Mouse (Mus musculus) liver, embryonic 11.5 days (tissue): ENCODE measurements around the gene Steap2. TPM values are rescaled to one million over a fixed set of nuclear protein-coding genes. Genes with fewer than 3 reads are reported as not detected.

Experiments
- ATAC-seq: fragments of 200-750 bp; cut with Nextera tagmentation; replicated peaks from 2 replicates; pipeline ENCODE4 v1.8.0; 2017; ENCODE audit warnings: moderate number of reproducible peaks, mild to moderate bottlenecking, moderate TSS enrichment, moderate library complexity; ENCODE audit not compliant: low FRiP score
- DNase-seq: peaks from one replicate; pipeline ENCODE4 v3.0.0-alpha.2; 2017; ENCODE audit warnings: low spot score
- H3K27ac ChIP-seq: fragments of 300-500 bp; sonication (generic); 2 replicates; pipeline ENCODE4 v1.5.1; 2014; ENCODE audit warnings: mild to moderate bottlenecking, low read depth, low read length, control low read depth
- H3K27me3 ChIP-seq: fragments of 300-500 bp; sonication (generic); replicated peaks from 2 replicates; pipeline ENCODE4 v1.6.1; 2014; ENCODE audit warnings: low read length, mixed read lengths; ENCODE audit not compliant: control insufficient read depth, insufficient read depth
- H3K36me3 ChIP-seq: fragments of 300-500 bp; sonication (generic); 2 replicates; pipeline ENCODE4 v1.6.1; 2014; ENCODE audit warnings: mild to moderate bottlenecking, low read length, moderate library complexity, mixed read lengths; ENCODE audit not compliant: control insufficient read depth, insufficient read depth
- H3K4me1 ChIP-seq: fragments of 300-500 bp; sonication (generic); replicated peaks from 2 replicates; pipeline ENCODE4 v1.6.1; 2014; ENCODE audit warnings: low read length, mixed read lengths; ENCODE audit not compliant: control insufficient read depth, insufficient read depth
- H3K4me2 ChIP-seq: fragments of 300-500 bp; sonication (generic); 2 replicates; pipeline ENCODE4 v1.6.1; 2014; ENCODE audit warnings: mild to moderate bottlenecking, control low read depth, moderate library complexity
- H3K4me3 ChIP-seq: fragments of 300-500 bp; sonication (generic); 2 replicates; pipeline ENCODE4 v1.5.1; 2014; ENCODE audit warnings: low read depth, low read length, control low read depth
- H3K9ac ChIP-seq: fragments of 300-500 bp; sonication (generic); 2 replicates; pipeline ENCODE4 v1.6.1; 2014; ENCODE audit warnings: low read depth, low read length, control low read depth
- H3K9me3 ChIP-seq: fragments of 300-500 bp; sonication (generic); 2 replicates; pipeline ENCODE4 v1.6.1; 2016; ENCODE audit warnings: low read length, inconsistent platforms, mixed read lengths; ENCODE audit not compliant: control insufficient read depth
- WGBS: fragments of 180-500 bp; shearing (Covaris S2); extraction: QIAGEN DNeasy Blood & Tissue Kit; methylation state at CpG from one replicate; pipeline ENCODE4 v1.1.7; 2014; 5-methylcytosine and 5-hydroxymethylcytosine counted together
- polyA plus RNA-seq: library from polyadenylated mRNA; unstranded; fragments of >200 nt; fragmentation: Nextera tagmentation; extraction: Ambion mirVana; gene quantifications from 2 replicates; pipeline ENCODE4 v1.2.1, GENCODE M21; 2014

Steap2 gene
- polyA plus RNA-seq, 1 experiment from 2014 or later = 11.9 TPM

DNA sequence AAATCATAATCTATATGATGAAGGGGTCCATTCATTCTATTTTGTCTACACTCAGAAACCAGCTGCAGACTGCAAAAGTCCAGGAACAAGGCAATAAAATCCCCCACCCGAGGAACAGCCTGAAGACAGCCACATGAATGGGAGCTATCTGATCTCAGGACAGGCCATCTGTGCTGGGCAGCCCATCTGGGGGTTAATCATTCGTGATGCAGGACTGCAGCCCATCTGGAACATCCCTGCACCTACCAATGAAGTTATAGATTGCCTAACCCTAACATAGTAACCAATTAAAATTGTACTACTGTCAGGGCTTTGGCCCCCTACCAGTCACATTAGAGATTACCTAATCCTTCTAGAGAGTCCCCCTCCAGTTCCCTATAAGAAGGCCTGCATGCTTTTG is 10.6 kb upstream of the Steap2 start:
- no peak overlapping the region for H3K4me2 ChIP-seq
- ATAC-seq = no peak
- H3K9ac ChIP-seq = no peak overlapping the region
- H3K4me3 ChIP-seq = no peak overlapping the region
- no peak overlapping the region for H3K27ac ChIP-seq
- no peaks in the 10 kb centered on the region for H3K27me3 ChIP-seq
- WGBS = 35% methylated on average over 2 of the region's 2 CpGs
- H3K36me3 ChIP-seq = no peaks in the 10 kb centered on the region
- H3K4me1 ChIP-seq = no peaks in the 10 kb centered on the region
- H3K9me3 ChIP-seq = no peaks in the 10 kb centered on the region
- no peak for DNase-seq

DNA sequence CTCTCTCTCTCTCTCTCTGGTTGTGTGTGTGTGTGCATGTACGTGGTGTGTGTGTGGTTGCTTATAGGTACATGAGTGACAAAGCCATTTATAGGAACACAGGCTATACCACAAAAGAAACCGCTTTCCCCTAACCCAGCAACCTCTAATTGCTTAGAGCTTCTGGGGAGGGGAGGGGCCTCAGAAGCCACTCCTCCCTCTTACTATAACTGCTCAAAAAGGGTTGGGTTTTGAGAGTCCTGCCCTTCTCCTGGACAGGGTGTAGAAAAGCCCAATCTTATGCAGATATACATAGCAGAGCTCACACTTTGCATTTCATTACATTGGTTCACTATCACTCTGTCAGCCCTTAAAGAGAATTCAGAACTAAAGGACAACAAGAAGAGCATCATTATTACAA is 6.0 kb upstream of the Steap2 start:
- Histone ChIP-seq H3K9me3 (no peaks in the 10 kb centered on the region), H3K9ac (no peak overlapping the region), H3K4me1 (no peaks in the 10 kb centered on the region), H3K27me3 (no peaks in the 10 kb centered on the region), H3K27ac (no peak overlapping the region), H3K36me3 (no peaks in the 10 kb centered on the region), H3K4me3 (no peak overlapping the region), H3K4me2 (no peak overlapping the region)
- WGBS = 61% methylated on average over 2 of the region's 2 CpGs
- ATAC-seq (no peak), DNase-seq (no peak)

DNA sequence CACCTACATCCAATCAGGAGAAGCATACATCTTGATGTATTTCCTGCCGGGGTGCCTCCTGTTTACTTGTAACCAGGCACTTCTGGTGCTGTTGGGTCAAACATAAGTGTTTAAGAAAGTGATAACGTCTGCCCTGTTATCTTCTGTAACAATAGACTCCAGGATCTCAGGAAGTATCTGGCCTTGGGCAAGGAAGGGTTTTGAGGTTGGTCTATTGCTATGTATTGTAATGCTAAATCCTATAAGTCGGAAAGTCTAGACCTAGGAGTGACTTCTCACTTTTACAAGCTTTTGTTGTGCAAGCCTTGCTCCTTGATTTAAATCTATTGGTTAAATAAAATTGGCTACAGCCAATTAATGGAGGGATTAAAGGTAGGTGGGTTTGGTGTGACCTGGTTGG is 4.5 kb upstream of the Steap2 start:
- H3K27ac ChIP-seq = no peak overlapping the region
- H3K9me3 ChIP-seq = no peaks in the 10 kb centered on the region
- 49% methylated on average over 3 of the region's 3 CpGs for WGBS
- H3K27me3 ChIP-seq = peaks cover 6% of the 10 kb centered on the region
- H3K9ac ChIP-seq = no peak overlapping the region
- H3K4me3 ChIP-seq = no peak overlapping the region
- ATAC-seq = no peak
- no peak overlapping the region for H3K4me2 ChIP-seq
- no peak for DNase-seq
- H3K36me3 ChIP-seq = no peaks in the 10 kb centered on the region
- no peaks in the 10 kb centered on the region for H3K4me1 ChIP-seq

DNA sequence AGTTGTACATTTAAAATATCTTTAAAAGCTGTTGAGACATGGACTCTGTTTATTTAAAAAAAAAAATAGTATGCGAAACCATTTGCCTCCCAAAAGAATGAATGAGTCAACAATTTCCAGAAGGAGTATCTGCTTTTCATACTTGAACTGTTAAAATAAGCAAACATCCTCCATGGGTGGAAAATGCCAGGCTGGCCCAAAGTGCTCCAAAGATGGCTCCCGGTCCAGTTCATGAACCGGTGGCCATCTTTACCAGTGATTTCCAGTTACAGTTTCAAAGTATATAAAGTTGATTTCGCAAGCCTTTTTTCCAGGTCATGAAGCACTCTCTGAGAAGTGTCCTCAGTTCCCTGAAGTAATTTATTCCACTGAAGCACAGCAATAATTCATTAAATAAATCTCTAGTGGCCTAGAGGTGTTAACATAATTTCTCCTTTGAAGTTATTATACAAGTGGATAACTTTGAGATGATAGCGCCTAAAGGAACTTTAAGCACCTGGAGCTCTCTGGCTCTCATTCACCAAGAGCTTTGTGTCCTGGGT is 1.1 kb upstream of the Steap2 start:
- H3K9me3 ChIP-seq = no peaks in the 10 kb centered on the region
- no peaks in the 10 kb centered on the region for H3K36me3 ChIP-seq
- H3K27me3 ChIP-seq = peaks cover 12% of the 10 kb centered on the region
- DNase-seq = no peak
- no peak overlapping the region for H3K27ac ChIP-seq
- H3K4me1 ChIP-seq = no peaks in the 10 kb centered on the region
- WGBS = 87% methylated on average over 5 of the region's 5 CpGs
- H3K4me2 ChIP-seq = no peak overlapping the region
- no peak overlapping the region for H3K9ac ChIP-seq
- no peak overlapping the region for H3K4me3 ChIP-seq
- no peak for ATAC-seq

DNA sequence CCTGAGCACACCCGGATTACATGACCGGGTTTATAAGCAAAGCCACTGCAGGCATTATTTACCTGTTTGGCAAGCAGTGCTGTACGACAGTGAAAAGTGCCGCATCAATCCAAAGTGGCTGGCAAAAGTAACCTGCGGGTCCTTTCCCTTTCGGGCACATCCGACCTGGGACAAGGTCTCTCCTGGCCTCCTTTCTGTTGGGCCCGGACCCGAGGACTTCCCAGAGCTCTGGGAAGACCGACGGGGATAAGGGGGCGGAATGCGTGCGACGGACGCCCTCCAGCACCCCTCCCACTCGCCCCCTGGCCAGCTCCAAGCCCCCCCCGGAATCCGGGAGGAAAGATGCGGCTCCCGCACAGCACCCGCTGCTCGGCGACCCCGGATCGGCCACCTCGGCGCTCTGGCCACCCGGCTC is 830 bp downstream of the Steap2 start:
- Histone ChIP-seq H3K27me3 (peaks cover 12% of the 10 kb centered on the region), H3K4me3 (peak overlapping the region; percentile 62), H3K4me2 (peak overlapping the region; percentile 70), H3K9me3 (no peaks in the 10 kb centered on the region), H3K4me1 (no peaks in the 10 kb centered on the region), H3K9ac (peak overlapping the region; percentile 60), H3K27ac (peak overlapping the region; percentile 74), H3K36me3 (no peaks in the 10 kb centered on the region)
- DNase-seq (peak; percentile 50), ATAC-seq (peak; percentile 26; the same call in 1 of the 2 replicates)
- WGBS = 3% methylated on average over 29 of the region's 29 CpGs

DNA sequence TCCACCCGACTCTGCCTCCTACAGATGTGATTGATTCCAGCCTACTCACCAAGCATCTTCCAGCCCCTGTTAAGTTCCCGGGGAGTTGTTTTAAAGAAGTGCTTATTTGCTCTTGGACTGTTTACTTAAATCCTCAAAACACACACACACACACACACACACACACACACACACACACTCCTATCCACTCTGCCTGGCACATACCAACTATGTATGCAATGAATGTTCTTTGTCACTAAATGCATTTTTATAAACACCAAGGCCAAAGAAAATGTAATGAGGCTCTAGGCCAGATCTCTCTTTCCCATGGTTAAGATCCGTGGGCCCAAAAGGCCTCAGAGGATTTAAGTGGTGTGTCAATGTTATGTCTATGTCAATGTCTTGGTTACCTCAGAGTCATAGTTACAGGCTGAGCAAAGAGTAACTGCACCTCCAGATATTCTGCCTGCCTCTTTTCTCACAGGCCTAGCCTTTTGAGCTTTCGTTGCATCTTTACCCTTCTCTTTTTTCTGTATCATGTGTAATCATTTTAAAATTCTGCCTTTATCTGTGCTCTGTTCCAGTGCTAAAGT is 2.1 kb downstream of the Steap2 start:
- Histone ChIP-seq H3K27me3 (peaks cover 12% of the 10 kb centered on the region), H3K4me2 (peak overlapping the region; percentile 70; the same call in 1 of the 2 replicates), H3K9ac (no peak overlapping the region), H3K27ac (no peak overlapping the region), H3K4me1 (no peaks in the 10 kb centered on the region; the same call in 1 of the 2 replicates), H3K4me3 (peak overlapping the region; percentile 6; the same call in 1 of the 2 replicates), H3K36me3 (no peaks in the 10 kb centered on the region), H3K9me3 (no peaks in the 10 kb centered on the region)
- WGBS = 48% methylated on average over 4 of the region's 4 CpGs
- DNase-seq (no peak), ATAC-seq (no peak)

DNA sequence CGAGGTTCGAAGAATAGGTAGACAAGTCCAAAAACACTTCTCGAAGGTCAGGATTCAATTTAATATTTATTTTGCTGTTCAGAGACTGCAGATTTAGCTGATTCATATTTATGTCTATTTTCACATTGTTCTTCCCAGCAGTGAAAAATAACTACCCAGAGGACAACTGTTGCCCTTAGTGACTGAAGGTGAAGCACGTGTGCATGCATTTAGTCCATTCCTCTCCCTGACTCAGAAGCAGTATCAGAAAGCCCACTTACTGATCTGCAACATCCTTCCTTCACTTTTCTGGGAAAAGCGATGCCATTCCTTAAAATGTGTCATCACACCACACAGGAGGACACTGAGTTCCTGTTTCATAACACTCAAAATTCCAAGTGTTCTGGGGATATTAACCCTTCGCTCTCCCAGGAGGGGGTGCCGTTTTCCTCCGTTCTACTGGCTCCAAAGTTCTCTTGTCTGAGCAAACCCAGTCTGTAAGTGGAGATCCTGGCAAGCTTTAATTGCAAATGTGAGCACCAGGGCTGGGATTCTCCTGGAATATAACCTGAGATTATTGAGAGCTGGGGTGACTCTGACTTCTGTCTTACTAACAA is 5.3 kb downstream of the Steap2 start:
- H3K9me3 ChIP-seq = no peaks in the 10 kb centered on the region
- no peak overlapping the region for H3K9ac ChIP-seq
- DNase-seq (no peak), ATAC-seq (no peak)
- no peak overlapping the region for H3K4me2 ChIP-seq
- H3K27ac ChIP-seq = no peak overlapping the region
- peaks cover 8% of the 10 kb centered on the region for H3K27me3 ChIP-seq
- WGBS = 68% methylated on average over 8 of the region's 8 CpGs
- no peak overlapping the region for H3K4me3 ChIP-seq
- H3K4me1 ChIP-seq = no peaks in the 10 kb centered on the region; the same call in 1 of the 2 replicates
- no peaks in the 10 kb centered on the region for H3K36me3 ChIP-seq

DNA sequence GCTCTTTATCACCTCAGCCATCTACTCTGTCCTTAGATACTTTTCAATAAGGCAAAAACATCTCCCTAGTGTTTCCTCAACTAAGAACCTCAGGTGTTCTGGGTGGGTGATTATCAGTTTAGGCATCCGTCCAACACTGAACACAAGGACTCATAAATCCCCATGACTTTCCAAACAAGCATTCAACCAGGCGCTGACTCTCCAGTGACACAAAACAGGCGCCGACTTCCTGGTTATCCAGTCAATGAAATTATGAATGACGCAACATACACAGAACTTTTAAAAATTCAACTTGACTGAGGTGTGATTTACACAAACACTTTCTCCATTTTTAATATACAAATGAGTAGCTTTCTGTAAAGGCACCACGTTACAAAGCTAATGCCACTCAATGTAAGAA is 6.2 kb downstream of the Steap2 start:
- H3K27ac ChIP-seq = no peak overlapping the region
- ATAC-seq (no peak), DNase-seq (no peak)
- no peak overlapping the region for H3K4me2 ChIP-seq
- 76% methylated on average over 6 of the region's 6 CpGs for WGBS
- H3K36me3 ChIP-seq = no peaks in the 10 kb centered on the region
- no peaks in the 10 kb centered on the region; the same call in 1 of the 2 replicates for H3K4me1 ChIP-seq
- no peaks in the 10 kb centered on the region; the same call in 1 of the 2 replicates for H3K27me3 ChIP-seq
- H3K9me3 ChIP-seq = no peaks in the 10 kb centered on the region
- H3K9ac ChIP-seq = no peak overlapping the region
- no peak overlapping the region for H3K4me3 ChIP-seq

DNA sequence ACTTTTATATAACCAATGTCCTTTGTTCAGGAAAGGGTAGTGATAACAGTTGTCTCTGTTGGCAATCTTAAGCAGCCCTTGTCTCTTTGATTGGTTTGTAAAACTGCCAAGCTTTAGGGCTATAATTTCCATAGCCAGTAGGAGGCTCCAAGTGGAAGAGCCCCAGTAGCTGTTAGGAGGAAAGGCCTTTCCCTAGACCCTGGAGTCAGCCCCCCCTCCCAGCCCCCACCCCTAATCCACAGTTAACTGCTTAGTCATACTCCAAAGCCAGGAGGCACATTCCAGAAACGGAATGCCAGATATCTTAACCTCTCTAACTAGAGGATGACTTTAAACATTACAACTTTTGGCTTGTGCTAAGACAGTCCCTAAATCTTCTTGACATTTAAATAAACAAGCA is 7.4 kb downstream of the Steap2 start:
- 22% methylated on average over 1 of the region's 1 CpGs for WGBS
- Histone ChIP-seq H3K4me3 (no peak overlapping the region), H3K27ac (no peak overlapping the region), H3K9me3 (no peaks in the 10 kb centered on the region), H3K9ac (no peak overlapping the region), H3K27me3 (no peaks in the 10 kb centered on the region), H3K4me2 (no peak overlapping the region), H3K4me1 (no peaks in the 10 kb centered on the region; the same call in 1 of the 2 replicates), H3K36me3 (no peaks in the 10 kb centered on the region)
- DNase-seq (no peak), ATAC-seq (0 out of 2 replicates have a peak, but pooled peaks have one; percentile 18)
